Mouse (Mus musculus) intestine, postnatal 0 days (tissue): Measurements from ENCODE around the gene Tmub2. TPM values are rescaled to one million over a fixed set of nuclear protein-coding genes. Genes with fewer than 3 reads are reported as not detected.
"Not testable (repeated sequence)": the region's sequence is repeated elsewhere in the genome, so short reads cannot be mapped to it uniquely, and the experiment has no call there.

Experiments
- ATAC-seq: fragments of 200-750 bp; cut with Nextera tagmentation; 2 replicates; pipeline ENCODE4 v1.8.0; 2017; ENCODE audit warnings: mild to moderate bottlenecking, moderate TSS enrichment, moderate library complexity
- H3K27ac ChIP-seq: fragments of 300-500 bp; sonication (generic); 2 replicates; pipeline ENCODE4 v1.5.1; 2014; ENCODE audit warnings: mild to moderate bottlenecking, low read depth, low read length, moderate library complexity
- H3K27me3 ChIP-seq: fragments of 300-500 bp; sonication (generic); replicated peaks from 2 replicates; pipeline ENCODE4 v1.6.1; 2014; ENCODE audit warnings: low read length, mixed read lengths; ENCODE audit not compliant: control insufficient read depth, insufficient read depth
- H3K36me3 ChIP-seq: fragments of 300-500 bp; sonication (generic); 2 replicates; pipeline ENCODE4 v1.6.1; 2014; ENCODE audit warnings: mild to moderate bottlenecking, moderate library complexity; ENCODE audit not compliant: control insufficient read depth, insufficient read depth
- H3K4me1 ChIP-seq: fragments of 300-500 bp; sonication (generic); replicated peaks from 2 replicates; pipeline ENCODE4 v1.6.1; 2014; ENCODE audit warnings: antibody characterized with exemption, low read length, mixed read lengths; ENCODE audit not compliant: control insufficient read depth, insufficient read depth
- H3K4me2 ChIP-seq: fragments of 300-500 bp; sonication (generic); replicated peaks from 2 replicates; pipeline ENCODE4 v1.6.1; 2014; ENCODE audit warnings: low read depth, mild to moderate bottlenecking, moderate library complexity
- H3K4me3 ChIP-seq: fragments of 300-500 bp; sonication (generic); 2 replicates; pipeline ENCODE4 v1.5.1; 2014; ENCODE audit warnings: low read depth, low read length
- H3K9ac ChIP-seq: fragments of 300-500 bp; sonication (generic); 2 replicates; pipeline ENCODE4 v1.6.1; 2014; ENCODE audit warnings: mild to moderate bottlenecking, low read depth, low read length
- H3K9me3 ChIP-seq: fragments of 300-500 bp; sonication (generic); 2 replicates; pipeline ENCODE4 v1.6.1; 2016; ENCODE audit warnings: mixed run types; ENCODE audit not compliant: control insufficient read depth
- CTCF ChIP-seq: sonication (generic); IDR thresholded peaks from 2 replicates; pipeline ENCODE4 v1.5.1; 2016; ENCODE audit warnings: low read depth, mild to moderate bottlenecking, control low read depth, antibody characterized with exemption, moderate library complexity
- WGBS: fragments of 180-500 bp; shearing (Covaris S2); extraction: QIAGEN DNeasy Blood & Tissue Kit; methylation state at CpG from one replicate; pipeline ENCODE4 v1.1.7; 2014; 5-methylcytosine and 5-hydroxymethylcytosine counted together
- polyA plus RNA-seq: library from polyadenylated mRNA; unstranded; fragments of >200 nt; fragmentation: Nextera tagmentation; extraction: Ambion mirVana; gene quantifications from 2 replicates; pipeline ENCODE4 v1.2.1, GENCODE M21; 2015

The Tmub2 gene
- polyA plus RNA-seq, 1 experiment from 2014 or later, result 43.3 TPM

GRCm38 (mm10) chr11:102268520-102269244, 16.0 kb upstream of the Tmub2 start, which contains the start of gene Asb16:
Gene Asb16, plus strand, starts transcription at chr11:102268743.
- ATAC-seq, result no peak
- no peak within 1 kb of the TSS for H3K4me2 ChIP-seq
- no peaks in the 10 kb centered on the region for H3K4me1 ChIP-seq
- no peak within 1 kb of the TSS for H3K4me3 ChIP-seq
- H3K36me3 ChIP-seq, result no peaks in the 10 kb centered on the region
- 79% methylated on average over 12 of the region's 12 CpGs for WGBS
- H3K9ac ChIP-seq, result no peak within 1 kb of the TSS
- no peaks in the 10 kb centered on the region for H3K9me3 ChIP-seq
- no peaks in the 10 kb centered on the region for H3K27me3 ChIP-seq
- H3K27ac ChIP-seq, result no peak within 1 kb of the TSS
- TF ChIP-seq CTCF, result no peak

- Histone ChIP-seq H3K9ac (peak overlapping the region; percentile 40; the same call in 1 of the 2 replicates), H3K27ac (no peak overlapping the region), H3K4me2 (peak overlapping the region; percentile 63), H3K4me3 (peak overlapping the region; percentile 25), H3K36me3 (no peaks in the 10 kb centered on the region), H3K27me3 (no peaks in the 10 kb centered on the region), H3K9me3 (no peaks in the 10 kb centered on the region), H3K4me1 (peaks cover 3% of the 10 kb centered on the region; the same call in 1 of the 2 replicates)
- WGBS, result 1% methylated on average over 33 of the region's 33 CpGs
- peak; percentile 23; the same call in 1 of the 2 replicates for TF ChIP-seq CTCF
- ATAC-seq, result peak; percentile 64
Measured at GRCm38 (mm10) chr11:102276411-102276915, 8.3 kb upstream of the Tmub2 start.

DNA sequence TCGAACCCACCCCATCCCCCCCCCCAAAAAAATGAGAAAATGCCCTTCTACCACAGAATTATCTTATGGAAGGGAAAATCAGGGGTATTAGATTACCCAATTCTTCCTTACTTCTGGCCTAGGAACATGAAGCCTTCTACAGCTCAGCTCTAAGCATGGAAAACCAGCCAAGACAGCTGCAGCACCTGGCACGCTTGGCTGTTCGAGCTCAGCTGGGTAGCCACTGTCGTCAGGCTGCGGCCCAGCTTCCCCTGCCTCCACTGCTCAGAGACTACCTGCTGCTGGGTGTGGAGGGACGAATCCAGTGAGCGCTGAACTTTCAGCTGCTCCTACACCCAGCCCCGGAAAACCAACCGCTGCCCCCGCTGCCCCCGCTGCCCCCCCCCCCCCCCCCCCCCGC, 7.0 kb upstream of the Tmub2 start:
- no peak for ATAC-seq

DNA sequence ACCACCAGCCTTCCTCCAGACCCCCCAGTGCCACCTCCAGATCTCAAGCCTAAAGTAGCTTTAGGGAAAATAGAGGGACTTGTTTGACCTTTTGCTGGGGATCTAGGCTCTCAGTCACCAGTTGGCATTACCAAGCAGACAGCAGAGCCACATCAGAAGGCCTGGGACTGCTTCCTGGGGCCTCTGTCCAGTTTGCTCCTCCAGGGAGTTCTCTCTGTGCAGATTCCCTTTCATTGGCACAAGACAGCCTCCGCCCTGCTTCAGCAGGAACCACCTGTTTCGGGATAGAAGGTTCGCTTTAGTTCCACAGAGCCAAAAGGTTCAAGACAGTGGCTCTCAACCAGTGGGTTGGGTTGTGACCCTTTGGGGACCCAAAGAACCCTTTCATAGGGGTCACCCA, 5.1 kb upstream of the Tmub2 start:
- no peak overlapping the region for H3K9ac ChIP-seq
- TF ChIP-seq CTCF, result no peak

More for the DNA sequence above, 7.0 kb upstream of the Tmub2 start:
- Histone ChIP-seq H3K9me3 (no peaks in the 10 kb centered on the region), H3K4me2 (no peak overlapping the region), H3K27ac (no peak overlapping the region), H3K27me3 (no peaks in the 10 kb centered on the region), H3K36me3 (no peaks in the 10 kb centered on the region), H3K4me1 (peaks cover 3% of the 10 kb centered on the region; the same call in 1 of the 2 replicates), H3K9ac (no peak overlapping the region), H3K4me3 (no peak overlapping the region)
- TF ChIP-seq CTCF, result no peak
- 82% methylated on average over 9 of the region's 12 CpGs for WGBS

DNA sequence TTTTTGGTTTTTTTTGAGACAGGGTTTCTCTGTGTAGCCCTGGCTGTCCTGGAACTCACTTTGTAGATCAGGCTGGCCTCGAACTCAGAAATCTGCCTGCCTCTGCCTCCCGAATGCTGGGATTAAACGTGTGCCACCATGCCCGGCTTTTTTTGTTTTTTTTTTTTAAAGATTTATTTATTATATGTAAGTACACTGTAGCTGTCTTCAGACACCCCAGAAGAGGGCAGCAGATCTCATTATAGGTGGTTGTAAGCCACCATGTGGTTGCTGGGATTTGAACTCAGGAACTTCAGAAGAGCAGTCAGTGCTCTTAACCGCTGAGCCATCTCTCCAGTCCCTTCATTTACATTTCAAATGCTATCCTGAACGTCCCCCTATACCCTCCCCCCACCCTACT, 4.5 kb upstream of the Tmub2 start:
- H3K27me3 ChIP-seq, ATAC-seq, H3K27ac ChIP-seq, H3K4me3 ChIP-seq, H3K4me1 ChIP-seq, H3K9ac ChIP-seq, H3K4me2 ChIP-seq, H3K9me3 ChIP-seq, H3K36me3 ChIP-seq: not testable (repeated sequence)
- WGBS, result 66% methylated on average over 6 of the region's 6 CpGs

More for the DNA sequence above, 5.1 kb upstream of the Tmub2 start:
- Histone ChIP-seq H3K27ac (no peak overlapping the region), H3K9me3 (no peaks in the 10 kb centered on the region), H3K4me2 (no peak overlapping the region), H3K4me3 (no peak overlapping the region), H3K4me1 (peaks cover 3% of the 10 kb centered on the region; the same call in 1 of the 2 replicates), H3K36me3 (no peaks in the 10 kb centered on the region), H3K27me3 (no peaks in the 10 kb centered on the region)
- no peak for ATAC-seq
- 89% methylated on average over 3 of the region's 3 CpGs for WGBS

GRCm38 (mm10) chr11:102283922-102284321, 809 bp upstream of the Tmub2 start:
- WGBS, result 88% methylated on average over 6 of the region's 6 CpGs
- ATAC-seq, result no peak
- Histone ChIP-seq H3K4me2 (peak overlapping the region; percentile 50), H3K36me3 (peaks cover 14% of the 10 kb centered on the region), H3K9me3 (no peaks in the 10 kb centered on the region), H3K27me3 (no peaks in the 10 kb centered on the region), H3K4me3 (peak overlapping the region; percentile 92; the same call in 1 of the 2 replicates), H3K27ac (no peak overlapping the region), H3K4me1 (peaks cover 5% of the 10 kb centered on the region; the same call in 1 of the 2 replicates), H3K9ac (no peak overlapping the region)
- TF ChIP-seq CTCF, result no peak
